Mouse (Mus musculus) naive thymus-derived CD4-positive, alpha-beta T cell, adult 2 months (primary cell): ENCODE measurements around the gene Pou2f3.

Experiments
- DNase-seq: peaks from one replicate; pipeline ENCODE4 v3.0.0-alpha.2; 2011; ENCODE audit warnings: low read depth

Pou2f3 gene

GRCm38 (mm10) chr9:43231805-43232204 is 21.6 kb upstream of the Pou2f3 start:
- no peak for DNase-seq

GRCm38 (mm10) chr9:43230886-43231285 is 20.7 kb upstream of the Pou2f3 start:
- no peak for DNase-seq

- DNase-seq, result no peak
Measured at GRCm38 (mm10) chr9:43229962-43230361, 19.8 kb upstream of the Pou2f3 start.

GRCm38 (mm10) chr9:43229398-43229895 is 19.3 kb upstream of the Pou2f3 start:
- no peak for DNase-seq

GRCm38 (mm10) chr9:43228745-43229144 is 18.6 kb upstream of the Pou2f3 start:
- no peak for DNase-seq

- no peak for DNase-seq
Measured at GRCm38 (mm10) chr9:43227626-43228025, 17.5 kb upstream of the Pou2f3 start.

- no peak for DNase-seq
Measured at GRCm38 (mm10) chr9:43226573-43227160, 16.5 kb upstream of the Pou2f3 start.

- no peak for DNase-seq
Measured at GRCm38 (mm10) chr9:43225481-43225880, 15.3 kb upstream of the Pou2f3 start.

- no peak for DNase-seq
Measured at GRCm38 (mm10) chr9:43224771-43225355, 14.7 kb upstream of the Pou2f3 start.

GRCm38 (mm10) chr9:43222429-43222715 is 12.2 kb upstream of the Pou2f3 start:
- no peak for DNase-seq

- DNase-seq, result peak; percentile 67
Measured at GRCm38 (mm10) chr9:43221643-43222428, 11.7 kb upstream of the Pou2f3 start.

- peak; percentile 14 for DNase-seq
Measured at GRCm38 (mm10) chr9:43210771-43211450, 742 bp upstream of the Pou2f3 start.

- DNase-seq, result no peak
Measured at GRCm38 (mm10) chr9:43206022-43206390, 4.2 kb downstream of the Pou2f3 start.

- DNase-seq, result no peak
Measured at GRCm38 (mm10) chr9:43205343-43206021, 4.7 kb downstream of the Pou2f3 start.

- DNase-seq, result no peak
Measured at GRCm38 (mm10) chr9:43200212-43200611, 10.0 kb downstream of the Pou2f3 start.

GRCm38 (mm10) chr9:43194001-43194400 is 16.2 kb downstream of the Pou2f3 start:
- no peak for DNase-seq

GRCm38 (mm10) chr9:43191561-43191960 is 18.6 kb downstream of the Pou2f3 start:
- DNase-seq, result no peak

GRCm38 (mm10) chr9:43189021-43189356 is 21.2 kb downstream of the Pou2f3 start:
- no peak for DNase-seq

- no peak for DNase-seq
Measured at GRCm38 (mm10) chr9:43188309-43189020, 21.7 kb downstream of the Pou2f3 start.

GRCm38 (mm10) chr9:43179614-43180013 is 30.6 kb downstream of the Pou2f3 start:
- no peak for DNase-seq

- DNase-seq, result no peak
Measured at GRCm38 (mm10) chr9:43178172-43178571, 32.0 kb downstream of the Pou2f3 start.

GRCm38 (mm10) chr9:43167081-43167480 is 43.1 kb downstream of the Pou2f3 start:
- DNase-seq, result no peak
